Mouse (Mus musculus) kidney, embryonic 16.5 days (tissue): Measurements from ENCODE around the gene Gpr85. TPM values are rescaled to one million over a fixed set of nuclear protein-coding genes. Genes with fewer than 3 reads are reported as not detected.
A peak's percentile ranks its signal among the peaks of the same experiment; 100 is the strongest.

Experiments
- ATAC-seq: fragments of 200-750 bp; cut with Nextera tagmentation; 2 replicates; pipeline ENCODE4 v1.8.0; 2017; ENCODE audit warnings: moderate TSS enrichment; ENCODE audit not compliant: low FRiP score, low TSS enrichment
- H3K27ac ChIP-seq: fragments of 300-500 bp; sonication (generic); 2 replicates; pipeline ENCODE4 v1.5.1; 2014; ENCODE audit warnings: low read length
- H3K27me3 ChIP-seq: fragments of 300-500 bp; sonication (generic); 2 replicates; pipeline ENCODE4 v1.6.1; 2014; ENCODE audit warnings: low read length, control low read depth, mixed read lengths; ENCODE audit not compliant: insufficient read depth
- H3K36me3 ChIP-seq: fragments of 300-500 bp; sonication (generic); 2 replicates; pipeline ENCODE4 v1.6.1; 2014; ENCODE audit warnings: low read length, control low read depth, mixed read lengths; ENCODE audit not compliant: insufficient read depth
- H3K4me1 ChIP-seq: fragments of 300-500 bp; sonication (generic); 2 replicates; pipeline ENCODE4 v1.6.1; 2014; ENCODE audit warnings: low read length, control low read depth, mixed read lengths; ENCODE audit not compliant: insufficient read depth
- H3K4me2 ChIP-seq: fragments of 300-500 bp; sonication (generic); replicated peaks from 2 replicates; pipeline ENCODE4 v1.6.1; 2014; ENCODE audit warnings: low read depth, low read length
- H3K4me3 ChIP-seq: fragments of 300-500 bp; sonication (generic); 2 replicates; pipeline ENCODE4 v1.5.1; 2014; ENCODE audit warnings: mild to moderate bottlenecking, low read length
- H3K9ac ChIP-seq: fragments of 300-500 bp; sonication (generic); replicated peaks from 2 replicates; pipeline ENCODE4 v1.6.1; 2014; ENCODE audit warnings: low read length
- H3K9me3 ChIP-seq: fragments of 300-500 bp; sonication (generic); 2 replicates; pipeline ENCODE4 v1.6.1; 2016; ENCODE audit warnings: low read length, control low read depth
- WGBS: fragments of 180-500 bp; shearing (Covaris S2); extraction: QIAGEN DNeasy Blood & Tissue Kit; methylation state at CpG from one replicate; pipeline ENCODE4 v1.1.7; 2014; 5-methylcytosine and 5-hydroxymethylcytosine counted together
- polyA plus RNA-seq: library from polyadenylated mRNA; unstranded; fragments of >200 nt; fragmentation: Nextera tagmentation; extraction: Ambion mirVana; gene quantifications from 2 replicates; pipeline ENCODE4 v1.2.1, GENCODE M21; 2015

Gene Gpr85
- polyA plus RNA-seq, 1 experiment from 2014 or later, result 1.3 TPM

DNA sequence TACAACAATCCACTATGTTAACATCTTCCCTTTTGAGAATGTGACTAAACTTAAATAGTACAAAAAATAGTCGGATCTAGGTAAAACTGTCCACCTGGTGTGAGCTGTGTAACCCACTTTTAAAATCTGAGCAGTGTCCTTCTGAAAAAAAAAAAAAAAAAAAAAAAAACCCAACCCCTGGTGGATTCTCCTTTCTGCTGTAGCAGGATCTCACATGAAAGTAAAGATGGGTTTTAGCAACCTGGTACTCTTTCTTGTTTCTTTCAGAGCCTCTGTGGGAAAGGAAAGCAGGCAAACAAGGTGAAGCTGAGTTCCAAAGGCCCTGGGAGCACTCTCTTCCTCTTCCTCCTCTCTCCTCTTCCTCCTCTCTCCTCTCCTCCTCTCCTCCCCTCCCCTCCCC, 10.9 kb downstream of the Gpr85 start:
- ATAC-seq, result no peak
- Histone ChIP-seq H3K4me3 (no peak overlapping the region), H3K36me3 (no peaks in the 10 kb centered on the region), H3K27ac (no peak overlapping the region), H3K9me3 (no peaks in the 10 kb centered on the region), H3K27me3 (no peaks in the 10 kb centered on the region), H3K9ac (no peak overlapping the region), H3K4me1 (no peaks in the 10 kb centered on the region), H3K4me2 (no peak overlapping the region)
- 87% methylated on average over 1 of the region's 1 CpGs for WGBS

DNA sequence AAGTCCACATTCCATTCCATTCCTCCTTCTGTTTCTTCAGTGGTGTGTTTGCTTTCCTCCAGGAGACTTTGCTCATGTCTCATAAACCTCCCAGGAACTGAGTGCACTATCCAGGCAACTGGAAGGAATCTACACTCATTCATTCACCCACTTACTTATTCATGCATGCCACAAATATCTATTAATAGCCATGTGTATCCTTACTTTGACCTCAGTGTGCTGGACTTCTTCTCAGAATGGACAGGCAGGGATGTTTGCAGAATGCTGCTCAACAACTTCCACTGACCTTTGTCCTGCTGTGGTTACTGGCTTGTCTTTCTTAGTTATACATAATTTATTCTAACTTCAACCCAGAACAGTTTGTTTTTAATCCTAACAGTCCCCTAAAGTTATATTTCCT, 23.1 kb downstream of the Gpr85 start:
- Histone ChIP-seq H3K27me3 (no peaks in the 10 kb centered on the region), H3K9ac (no peak overlapping the region), H3K4me3 (no peak overlapping the region), H3K9me3 (no peaks in the 10 kb centered on the region), H3K27ac (no peak overlapping the region), H3K4me1 (no peaks in the 10 kb centered on the region), H3K4me2 (no peak overlapping the region), H3K36me3 (no peaks in the 10 kb centered on the region)
- peak; percentile 86 for ATAC-seq

DNA sequence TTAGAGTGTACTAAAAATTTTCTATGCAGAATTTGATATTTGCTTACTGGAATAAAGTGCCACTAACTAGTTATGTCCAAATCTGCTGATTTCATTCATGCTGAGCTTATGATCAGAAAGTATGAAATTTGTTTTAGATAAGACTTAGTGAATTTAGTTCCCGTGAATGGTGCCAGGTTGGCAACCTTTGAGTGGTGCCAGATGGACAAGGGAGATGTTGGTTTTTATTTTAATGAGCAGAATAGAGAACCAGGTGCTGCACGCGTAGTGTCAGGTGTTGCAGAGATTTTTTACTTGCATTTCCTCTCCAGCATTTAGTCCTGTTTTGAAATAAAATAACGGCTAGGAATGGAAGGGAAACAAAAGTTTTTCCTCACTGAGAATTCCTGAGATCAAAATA, 27.6 kb downstream of the Gpr85 start:
- no peaks in the 10 kb centered on the region for H3K9me3 ChIP-seq
- no peak overlapping the region for H3K4me3 ChIP-seq
- ATAC-seq, result no peak
- H3K27ac ChIP-seq, result no peak overlapping the region
- H3K9ac ChIP-seq, result no peak overlapping the region
- no peaks in the 10 kb centered on the region for H3K27me3 ChIP-seq
- WGBS, result 80% methylated on average over 4 of the region's 4 CpGs
- H3K36me3 ChIP-seq, result no peaks in the 10 kb centered on the region
- no peak overlapping the region for H3K4me2 ChIP-seq
- no peaks in the 10 kb centered on the region for H3K4me1 ChIP-seq

DNA sequence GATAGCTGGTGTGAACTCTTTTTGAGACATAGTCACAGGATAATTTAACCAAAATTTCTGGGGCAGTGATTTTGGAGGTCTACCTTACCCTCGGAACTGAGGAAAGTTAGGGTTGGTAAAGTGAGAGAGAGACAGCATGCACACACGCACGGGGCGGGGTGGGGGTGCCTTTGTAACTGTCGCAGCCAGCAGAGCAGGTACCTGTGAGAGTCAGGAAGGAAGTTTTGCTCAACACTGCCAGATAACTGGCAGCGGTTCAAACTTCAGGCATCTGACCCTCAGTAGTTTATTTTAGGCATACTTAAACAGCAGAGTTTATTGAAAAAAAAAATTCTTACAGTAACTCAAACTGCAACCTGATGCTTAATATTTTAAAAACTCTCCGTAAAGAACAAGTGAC, 39.7 kb downstream of the Gpr85 start:
- H3K4me2 ChIP-seq, result no peak overlapping the region
- H3K9ac ChIP-seq, result no peak overlapping the region
- H3K9me3 ChIP-seq, result no peaks in the 10 kb centered on the region
- no peak for ATAC-seq
- no peak overlapping the region for H3K4me3 ChIP-seq
- WGBS, result 49% methylated on average over 7 of the region's 7 CpGs
- H3K27me3 ChIP-seq, result no peaks in the 10 kb centered on the region
- H3K27ac ChIP-seq, result no peak overlapping the region
- no peaks in the 10 kb centered on the region for H3K36me3 ChIP-seq
- H3K4me1 ChIP-seq, result no peaks in the 10 kb centered on the region

DNA sequence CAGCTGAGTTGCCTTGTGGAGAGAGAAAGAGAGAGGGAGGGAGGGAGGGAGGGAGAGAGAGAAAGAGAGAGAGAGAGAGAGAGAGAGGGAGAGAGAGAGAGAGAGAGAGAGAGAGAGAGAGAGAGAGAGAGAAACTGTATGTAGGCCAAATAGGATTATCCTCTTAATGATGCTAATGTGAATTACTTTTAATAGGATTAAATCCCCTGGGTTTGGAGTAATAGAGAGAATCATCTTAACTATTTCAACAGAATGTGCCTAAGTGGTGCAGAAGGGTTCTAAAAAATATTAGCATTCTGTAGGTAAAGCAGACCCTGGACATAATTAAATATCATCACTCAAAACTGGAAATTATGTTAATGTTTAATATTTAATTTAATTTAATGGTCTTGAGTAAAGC, 42.4 kb downstream of the Gpr85 start:
- no peak for ATAC-seq
- H3K9ac ChIP-seq, result no peak overlapping the region
- H3K27me3 ChIP-seq, result no peaks in the 10 kb centered on the region

More for the DNA sequence above, 42.4 kb downstream of the Gpr85 start:
- H3K4me3 ChIP-seq, result no peak overlapping the region
- no peak overlapping the region for H3K27ac ChIP-seq
- H3K36me3 ChIP-seq, result no peaks in the 10 kb centered on the region
- no peaks in the 10 kb centered on the region for H3K4me1 ChIP-seq
- H3K9me3 ChIP-seq, result no peaks in the 10 kb centered on the region
- H3K4me2 ChIP-seq, result no peak overlapping the region

Other genes with a start within 250 kb of the Gpr85 start
- gene Tmem168, start 231.8 kb downstream of the Gpr85 start, polyA plus RNA-seq, result 44.0 and 44.8 TPM in 2 replicates
- 14.6 and 18.9 TPM in 2 replicates for gene Bmt2, start 162.0 kb downstream of the Gpr85 start, polyA plus RNA-seq
- 98.8 and 101 TPM in 2 replicates for gene 2610001J05Rik, start 31.6 kb upstream of the Gpr85 start, polyA plus RNA-seq